Mouse (Mus musculus): ENCODE results near the gene Igsf23. TPM values are rescaled to one million over a fixed set of nuclear protein-coding genes. Genes with fewer than 3 reads are reported as not detected.

The Igsf23 gene
- polyA plus RNA-seq, 1 experiment from 2014 or later, result 1.5 TPM

- no peak overlapping the region for H3K9ac ChIP-seq
- H3K27ac ChIP-seq, result no peak overlapping the region
- no peaks in the 10 kb centered on the region for H3K9me3 ChIP-seq (replicated peaks)
- no peaks in the 10 kb centered on the region for H3K27me3 ChIP-seq
- ATAC-seq (replicated peaks; ENCODE audit: insufficient number of reproducible peaks, insufficient read depth, low FRiP score, low read depth), result no peak
- 81% methylated on average over 10 of the region's 10 CpGs for WGBS
- no peak overlapping the region for H3K4me3 ChIP-seq
- no peaks in the 10 kb centered on the region for H3K36me3 ChIP-seq
- H3K4me1 ChIP-seq (replicated peaks), result peaks cover 12% of the 10 kb centered on the region
- H3K4me2 ChIP-seq, result no peak overlapping the region
These were observed 1.9 kb upstream of the Igsf23 start for GRCm38 (mm10) chr7:19952320-19952986.

GRCm38 (mm10) chr7:19949996-19950395 lies 560 bp downstream of the Igsf23 start:
- H3K9ac ChIP-seq, result no peak overlapping the region
- peaks cover 10% of the 10 kb centered on the region for H3K4me1 ChIP-seq (replicated peaks)
- H3K27me3 ChIP-seq, result no peaks in the 10 kb centered on the region
- whole genome bisulfite sequencing, result 52% methylated on average over 10 of the region's 10 CpGs
- no peaks in the 10 kb centered on the region for H3K36me3 ChIP-seq
- H3K4me3 ChIP-seq, result no peak overlapping the region
- H3K4me2 ChIP-seq, result no peak overlapping the region
- no peak overlapping the region for H3K27ac ChIP-seq
- no peak; the same call in 1 of the 2 replicates for ATAC-seq (replicated peaks; ENCODE audit: insufficient number of reproducible peaks, insufficient read depth, low FRiP score, low read depth)
- H3K9me3 ChIP-seq (replicated peaks), result no peaks in the 10 kb centered on the region

- WGBS, result 67% methylated on average over 12 of the region's 12 CpGs
- Histone ChIP-seq H3K4me2 (no peak overlapping the region), H3K9me3 (replicated peaks) (no peaks in the 10 kb centered on the region), H3K4me1 (replicated peaks) (peaks cover 10% of the 10 kb centered on the region), H3K4me3 (no peak overlapping the region), H3K27ac (no peak overlapping the region), H3K27me3 (no peaks in the 10 kb centered on the region), H3K9ac (no peak overlapping the region), H3K36me3 (no peaks in the 10 kb centered on the region)
- ATAC-seq (replicated peaks; ENCODE audit: insufficient number of reproducible peaks, insufficient read depth, low FRiP score, low read depth), result no peak
These were observed 1.6 kb downstream of the Igsf23 start for GRCm38 (mm10) chr7:19948956-19949355.

DNA sequence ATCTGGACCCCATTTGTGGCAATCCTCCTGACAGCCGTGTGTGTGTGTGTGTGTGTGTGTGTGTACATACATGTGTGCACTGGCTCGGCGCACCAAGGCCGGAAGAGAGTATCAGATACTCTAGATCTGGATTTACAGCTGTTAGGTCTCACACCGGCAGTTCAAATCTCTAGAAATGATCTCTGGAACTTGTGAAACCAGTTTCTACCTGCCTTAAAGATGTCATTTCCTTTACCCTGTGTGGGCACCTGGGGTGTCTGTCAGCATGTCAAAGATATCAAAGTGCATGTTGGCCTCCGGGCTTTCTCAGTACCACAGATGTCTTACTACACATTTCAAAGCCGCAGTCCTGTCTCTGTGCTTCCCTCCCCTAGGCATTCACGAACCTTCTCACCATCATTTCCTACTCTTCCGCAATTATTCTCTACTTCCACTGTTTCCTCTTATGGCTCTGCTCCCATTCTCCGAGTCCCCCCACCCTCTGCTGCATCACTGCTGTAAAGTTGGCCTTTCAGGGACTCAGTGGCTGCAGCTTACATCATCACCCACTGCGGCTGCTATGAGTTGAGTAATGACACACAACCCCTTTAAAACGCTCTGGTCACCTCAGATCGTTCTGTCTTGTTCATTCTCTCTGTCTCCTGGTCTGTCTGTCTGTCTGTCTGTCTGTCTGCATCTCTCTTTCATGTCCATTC lies 4.6 kb downstream of the Igsf23 start:
- no peaks in the 10 kb centered on the region for H3K27me3 ChIP-seq
- peaks cover 11% of the 10 kb centered on the region for H3K4me1 ChIP-seq (replicated peaks)
- ATAC-seq (replicated peaks; ENCODE audit: insufficient number of reproducible peaks, insufficient read depth, low FRiP score, low read depth), result no peak
- H3K36me3 ChIP-seq, result no peaks in the 10 kb centered on the region
- H3K9me3 ChIP-seq (replicated peaks), result no peaks in the 10 kb centered on the region
- H3K9ac ChIP-seq, result no peak overlapping the region
- H3K4me2 ChIP-seq, result no peak overlapping the region
- WGBS, result 75% methylated on average over 13 of the region's 13 CpGs
- no peak overlapping the region for H3K4me3 ChIP-seq
- no peak overlapping the region for H3K27ac ChIP-seq

- H3K27ac ChIP-seq, result no peak overlapping the region
- peaks cover 14% of the 10 kb centered on the region for H3K4me1 ChIP-seq (replicated peaks)
- H3K9me3 ChIP-seq (replicated peaks), result no peaks in the 10 kb centered on the region
- no peaks in the 10 kb centered on the region for H3K36me3 ChIP-seq
- 79% methylated on average over 5 of the region's 5 CpGs for WGBS
- H3K9ac ChIP-seq, result no peak overlapping the region
- no peaks in the 10 kb centered on the region for H3K27me3 ChIP-seq
- no peak overlapping the region for H3K4me2 ChIP-seq
- H3K4me3 ChIP-seq, result no peak overlapping the region
- ATAC-seq (replicated peaks; ENCODE audit: insufficient number of reproducible peaks, insufficient read depth, low FRiP score, low read depth), result no peak
These were observed 5.4 kb downstream of the Igsf23 start for GRCm38 (mm10) chr7:19945201-19945600.

GRCm38 (mm10) chr7:19944709-19945108 lies 5.8 kb downstream of the Igsf23 start:
- no peak overlapping the region for H3K27ac ChIP-seq
- H3K9me3 ChIP-seq (replicated peaks), result no peaks in the 10 kb centered on the region
- H3K36me3 ChIP-seq, result no peaks in the 10 kb centered on the region
- WGBS, result 86% methylated on average over 8 of the region's 8 CpGs
- ATAC-seq (replicated peaks; ENCODE audit: insufficient number of reproducible peaks, insufficient read depth, low FRiP score, low read depth), result no peak
- H3K4me2 ChIP-seq, result no peak overlapping the region
- H3K4me3 ChIP-seq, result no peak overlapping the region
- H3K27me3 ChIP-seq, result no peaks in the 10 kb centered on the region
- peaks cover 13% of the 10 kb centered on the region for H3K4me1 ChIP-seq (replicated peaks)
- H3K9ac ChIP-seq, result no peak overlapping the region

- Histone ChIP-seq H3K27me3 (no peaks in the 10 kb centered on the region; the same call in 1 of the 2 replicates), H3K9me3 (replicated peaks) (no peaks in the 10 kb centered on the region), H3K36me3 (no peaks in the 10 kb centered on the region), H3K4me1 (replicated peaks) (peaks cover 26% of the 10 kb centered on the region), H3K4me2 (peak overlapping the region; percentile 39), H3K4me3 (no peak overlapping the region), H3K9ac (no peak overlapping the region), H3K27ac (peak overlapping the region; percentile 83)
- ATAC-seq (replicated peaks; ENCODE audit: insufficient number of reproducible peaks, insufficient read depth, low FRiP score, low read depth), result peak; percentile 34
- WGBS, result 9% methylated on average over 5 of the region's 6 CpGs
These were observed 10.3 kb downstream of the Igsf23 start for GRCm38 (mm10) chr7:19940256-19940655.

- peak; percentile 87 for ATAC-seq (replicated peaks; ENCODE audit: insufficient number of reproducible peaks, insufficient read depth, low FRiP score, low read depth)
- Histone ChIP-seq H3K9ac (no peak overlapping the region), H3K36me3 (no peaks in the 10 kb centered on the region), H3K27ac (peak overlapping the region; percentile 83), H3K27me3 (no peaks in the 10 kb centered on the region; the same call in 1 of the 2 replicates), H3K4me1 (replicated peaks) (peaks cover 31% of the 10 kb centered on the region), H3K4me3 (no peak overlapping the region), H3K9me3 (replicated peaks) (no peaks in the 10 kb centered on the region), H3K4me2 (peak overlapping the region; percentile 39)
- 45% methylated on average over 9 of the region's 12 CpGs for WGBS
These were observed 10.9 kb downstream of the Igsf23 start for GRCm38 (mm10) chr7:19939555-19940235.

GRCm38 (mm10) chr7:19937229-19937821 lies 13.2 kb downstream of the Igsf23 start:
- ATAC-seq (replicated peaks; ENCODE audit: insufficient number of reproducible peaks, insufficient read depth, low FRiP score, low read depth), result no peak
- Histone ChIP-seq H3K4me3 (no peak overlapping the region), H3K4me1 (replicated peaks) (peaks cover 48% of the 10 kb centered on the region), H3K27me3 (no peaks in the 10 kb centered on the region; the same call in 1 of the 2 replicates), H3K9ac (no peak overlapping the region), H3K4me2 (no peak overlapping the region), H3K27ac (no peak overlapping the region), H3K36me3 (no peaks in the 10 kb centered on the region), H3K9me3 (replicated peaks) (no peaks in the 10 kb centered on the region)
- WGBS, result 73% methylated on average over 11 of the region's 11 CpGs

DNA sequence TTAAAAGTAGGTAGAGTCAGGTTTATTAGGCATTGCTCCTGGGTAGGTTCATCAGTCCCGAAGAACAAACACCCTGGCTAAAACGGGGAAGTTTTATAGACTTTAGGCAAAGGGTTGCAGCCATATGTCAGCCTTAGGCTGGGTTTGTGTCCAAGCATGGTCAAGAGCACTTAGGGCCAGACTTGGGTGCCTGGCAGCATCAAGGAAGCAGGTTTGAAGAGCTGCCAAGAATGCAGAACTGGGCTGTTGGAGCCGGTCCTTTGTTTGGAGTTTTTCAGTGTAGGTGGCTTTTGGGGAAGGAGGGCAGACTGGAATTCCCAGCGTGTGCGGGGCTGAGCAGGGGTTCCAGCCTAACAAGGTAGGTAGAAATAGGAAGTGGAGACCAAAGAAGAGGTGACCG lies 14.6 kb downstream of the Igsf23 start:
- peak overlapping the region; percentile 68 for H3K27ac ChIP-seq
- no peak overlapping the region for H3K9ac ChIP-seq
- H3K27me3 ChIP-seq, result no peaks in the 10 kb centered on the region; the same call in 1 of the 2 replicates
- no peak overlapping the region; the same call in 1 of the 2 replicates for H3K4me2 ChIP-seq
- no peaks in the 10 kb centered on the region for H3K36me3 ChIP-seq
- no peaks in the 10 kb centered on the region for H3K9me3 ChIP-seq (replicated peaks)
- no peak for ATAC-seq (replicated peaks; ENCODE audit: insufficient number of reproducible peaks, insufficient read depth, low FRiP score, low read depth)
- H3K4me3 ChIP-seq, result no peak overlapping the region
- WGBS, result 52% methylated on average over 6 of the region's 6 CpGs
- peaks cover 53% of the 10 kb centered on the region for H3K4me1 ChIP-seq (replicated peaks)

GRCm38 (mm10) chr7:19935171-19935751 lies 15.3 kb downstream of the Igsf23 start:
- ATAC-seq (replicated peaks; ENCODE audit: insufficient number of reproducible peaks, insufficient read depth, low FRiP score, low read depth), result no peak
- no peak overlapping the region for H3K4me3 ChIP-seq
- H3K9ac ChIP-seq, result no peak overlapping the region
- no peaks in the 10 kb centered on the region for H3K9me3 ChIP-seq (replicated peaks)
- H3K4me2 ChIP-seq, result peak overlapping the region; percentile 26
- no peaks in the 10 kb centered on the region; the same call in 1 of the 2 replicates for H3K27me3 ChIP-seq
- 50% methylated on average over 20 of the region's 20 CpGs for WGBS
- peaks cover 46% of the 10 kb centered on the region for H3K4me1 ChIP-seq (replicated peaks)
- no peaks in the 10 kb centered on the region for H3K36me3 ChIP-seq
- peak overlapping the region; percentile 68 for H3K27ac ChIP-seq
